Mouse (Mus musculus) mesoderm, embryonic 11.5 days (tissue): Measurements from ENCODE around the gene Rbfox1.

ENCODE experiments used
- DNase-seq: peaks from one replicate; pipeline ENCODE4 v3.0.0-alpha.2; 2012; ENCODE audit warnings: low read depth, low spot score

The Rbfox1 gene

DNA sequence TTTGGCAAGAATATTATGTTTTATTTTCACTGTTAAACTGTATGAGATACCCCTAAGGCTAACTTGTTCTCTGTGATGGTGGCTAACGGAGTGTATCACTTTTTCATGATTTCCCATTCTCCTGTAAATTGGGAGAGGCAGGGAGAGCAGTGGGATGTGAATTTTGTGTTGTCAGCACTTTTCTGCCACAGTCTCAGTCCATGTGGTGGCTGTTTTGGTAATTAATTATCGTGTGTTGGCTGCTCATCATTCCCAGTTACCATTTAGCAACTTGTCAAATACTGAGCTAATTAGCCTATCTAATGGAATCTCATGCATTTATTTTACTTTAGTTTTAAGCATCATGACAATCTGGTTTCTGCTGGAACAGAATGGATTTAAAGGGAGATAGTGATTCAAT, 773.4 kb downstream of the Rbfox1 start:
- DNase-seq: no peak

DNA sequence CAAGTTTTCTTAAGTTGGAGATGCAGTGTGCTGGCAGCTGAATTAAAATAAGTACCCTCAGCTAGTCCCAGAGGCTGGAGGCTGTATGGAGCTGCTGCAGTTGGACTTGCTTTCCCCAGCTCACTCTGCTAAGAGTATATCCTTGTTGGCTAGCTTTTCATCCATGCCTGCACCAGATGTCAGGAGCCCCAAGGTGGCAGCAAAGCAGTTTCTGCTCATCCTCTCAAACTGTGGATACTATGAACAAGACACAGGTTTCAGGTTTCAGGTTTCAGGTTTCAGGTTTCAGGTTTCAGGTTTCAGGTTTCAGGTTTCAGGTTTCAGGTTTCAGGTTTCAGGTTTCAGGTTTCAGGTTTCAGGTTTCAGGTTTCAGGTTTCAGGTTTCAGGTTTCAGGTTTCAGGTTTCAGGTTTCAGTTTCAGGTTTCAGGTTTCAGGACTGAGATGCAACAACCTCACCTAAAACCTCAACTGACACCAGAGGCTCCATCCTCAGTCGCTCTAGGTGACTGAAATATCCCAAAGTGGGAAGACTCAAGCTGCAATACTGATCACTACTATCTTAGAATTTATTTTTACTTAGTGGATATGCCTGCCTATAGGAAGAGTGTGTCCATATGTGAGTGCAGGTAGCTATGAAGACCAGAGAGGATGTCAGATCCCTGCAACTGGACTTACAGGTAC, 801.1 kb downstream of the Rbfox1 start:
- peak; percentile 48 for DNase-seq

DNA sequence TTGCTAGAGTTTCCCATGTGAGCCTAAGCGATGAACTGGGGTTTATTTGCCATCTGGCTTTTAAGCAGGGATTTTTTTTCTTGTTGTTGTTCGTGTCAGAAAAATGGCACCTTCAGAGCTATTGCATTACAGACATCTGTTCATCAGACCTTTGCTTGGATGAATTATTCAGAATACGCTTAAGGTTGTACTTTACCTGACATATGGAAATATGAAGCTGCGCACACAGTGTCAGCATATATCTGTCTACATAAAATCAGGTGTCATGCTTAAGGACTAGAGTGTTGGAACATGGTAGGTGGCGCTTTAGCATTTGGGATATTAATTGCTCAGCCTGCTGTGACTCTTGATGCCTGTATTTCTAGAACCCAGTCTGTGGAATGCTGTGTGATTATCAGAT, 819.7 kb downstream of the Rbfox1 start:
- no peak for DNase-seq

DNA sequence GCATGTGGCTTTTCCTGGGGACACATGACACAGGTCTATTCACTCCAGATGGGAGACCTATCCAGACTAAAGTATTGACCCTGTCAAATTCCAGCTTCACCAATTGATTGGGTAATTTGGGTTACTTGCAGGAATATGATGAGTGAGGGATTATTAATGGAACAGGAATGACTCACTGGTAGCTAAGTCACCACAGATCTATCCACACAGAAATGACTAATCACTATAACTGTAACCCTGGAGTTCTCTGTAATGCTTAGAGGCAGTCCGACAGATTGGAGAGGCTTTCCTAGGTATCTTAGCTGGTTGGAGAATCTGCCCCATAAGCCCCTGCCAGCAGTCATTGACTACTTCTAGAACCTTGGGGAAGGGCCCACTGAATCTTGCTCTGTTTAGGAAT, 827.2 kb downstream of the Rbfox1 start:
- no peak for DNase-seq

DNA sequence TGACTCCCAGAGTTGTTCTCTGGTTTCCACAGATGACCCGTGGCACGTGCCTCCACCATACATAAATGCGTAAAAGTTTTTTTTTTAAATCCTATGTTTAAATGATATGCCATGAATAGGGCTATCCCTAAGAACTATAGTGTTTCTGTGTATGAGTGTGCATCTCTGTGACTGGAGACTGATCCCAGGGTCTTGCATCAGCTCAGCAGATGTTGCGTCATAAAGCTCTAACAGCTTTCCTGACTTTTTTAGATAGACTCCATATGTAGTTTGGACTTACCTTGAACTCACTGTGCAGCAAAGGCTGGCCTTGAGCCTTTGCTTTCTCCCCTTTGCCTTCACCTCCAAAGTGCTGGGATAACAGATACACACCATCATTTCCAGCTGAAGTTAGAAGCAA, 830.1 kb downstream of the Rbfox1 start:
- no peak for DNase-seq

DNA sequence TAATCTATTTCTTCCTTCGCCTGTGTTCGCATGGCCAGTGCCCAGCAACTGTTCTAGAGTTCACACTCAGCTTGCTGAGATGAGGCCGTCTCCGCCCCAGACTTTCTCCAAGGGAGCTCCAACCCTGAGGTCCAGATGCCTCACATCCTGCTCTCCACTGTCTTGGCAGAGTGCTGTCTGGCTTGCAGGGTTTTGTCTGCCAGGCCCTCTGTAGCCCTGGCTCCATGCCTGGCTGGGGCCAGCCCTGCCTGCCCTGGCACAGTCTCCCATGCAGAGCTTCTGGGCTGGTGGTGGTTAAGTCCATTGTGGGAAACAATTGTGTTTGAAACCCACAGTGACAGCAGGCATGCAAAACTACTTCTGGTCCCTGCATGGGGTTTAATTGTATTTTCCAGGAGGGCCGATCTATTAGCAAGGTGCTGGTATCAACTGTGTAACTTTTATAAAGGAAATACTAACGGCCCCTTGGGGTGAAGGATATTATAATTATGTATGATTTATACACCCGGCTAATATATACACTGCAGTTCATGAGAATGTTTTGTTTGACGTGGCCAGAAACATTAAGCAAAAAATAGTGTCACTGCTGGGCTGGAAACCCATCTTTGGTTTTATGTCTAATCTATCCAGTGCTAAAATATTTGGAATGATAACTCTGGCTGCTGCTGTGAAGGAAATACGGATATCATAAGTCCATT, 831.2 kb downstream of the Rbfox1 start:
- no peak for DNase-seq

DNA sequence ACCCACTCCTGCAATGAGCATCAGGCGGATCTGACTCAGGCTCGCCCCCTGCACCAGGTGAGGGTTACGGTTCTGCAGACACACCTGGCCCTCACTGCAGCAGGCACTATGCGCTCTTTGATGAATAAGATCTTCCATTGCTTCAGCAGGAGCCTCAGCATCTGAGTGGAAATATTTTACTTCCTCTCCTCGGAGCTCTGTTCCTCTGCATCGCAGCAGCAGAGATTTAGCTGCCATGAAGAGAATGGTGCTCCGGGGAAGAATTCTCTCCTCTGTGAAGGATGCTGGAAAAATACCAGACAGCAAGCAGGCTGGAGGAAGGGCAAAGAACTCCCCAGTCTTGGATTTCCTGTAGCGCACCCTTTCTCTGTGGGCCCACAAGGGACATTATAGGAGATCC, 833.9 kb downstream of the Rbfox1 start:
- no peak for DNase-seq

DNA sequence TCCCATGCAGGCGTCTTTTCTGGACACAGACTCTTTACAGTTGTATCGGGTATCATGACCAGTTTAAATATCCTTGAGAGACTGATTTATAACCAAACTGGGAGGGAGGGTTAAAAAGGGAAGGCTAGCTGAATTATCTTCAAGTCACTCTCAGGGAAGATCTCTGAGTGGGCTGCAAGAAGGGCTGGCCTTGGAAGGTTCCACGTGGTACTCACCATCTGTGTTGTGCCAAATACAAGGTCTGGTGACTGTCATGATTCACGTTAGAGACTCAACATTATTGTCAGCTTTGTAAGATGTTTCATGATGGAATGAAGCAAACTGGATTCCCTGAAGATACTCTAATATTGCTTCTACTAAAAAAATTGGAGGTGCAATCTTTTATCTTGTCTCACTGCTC, 847.5 kb downstream of the Rbfox1 start:
- no peak for DNase-seq

DNA sequence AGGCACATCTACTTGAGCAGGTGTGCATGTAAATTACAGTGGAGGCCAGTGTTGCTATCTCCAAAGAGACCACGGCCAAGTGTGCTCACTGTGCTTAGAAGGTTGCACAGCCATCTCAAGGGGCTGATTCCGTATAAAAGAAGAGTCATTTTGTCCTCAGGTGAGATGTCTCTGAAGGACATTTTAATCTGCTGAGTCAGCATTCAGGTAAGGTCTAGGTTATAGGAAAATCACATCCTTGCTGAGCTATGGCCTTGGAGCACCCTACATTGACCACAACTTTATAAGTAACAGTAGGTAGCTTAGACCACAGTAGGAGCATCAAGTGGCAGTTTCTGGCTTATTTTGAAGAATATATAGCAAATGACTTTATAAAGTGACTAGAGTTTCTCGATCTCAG, 848.3 kb downstream of the Rbfox1 start:
- no peak for DNase-seq

DNA sequence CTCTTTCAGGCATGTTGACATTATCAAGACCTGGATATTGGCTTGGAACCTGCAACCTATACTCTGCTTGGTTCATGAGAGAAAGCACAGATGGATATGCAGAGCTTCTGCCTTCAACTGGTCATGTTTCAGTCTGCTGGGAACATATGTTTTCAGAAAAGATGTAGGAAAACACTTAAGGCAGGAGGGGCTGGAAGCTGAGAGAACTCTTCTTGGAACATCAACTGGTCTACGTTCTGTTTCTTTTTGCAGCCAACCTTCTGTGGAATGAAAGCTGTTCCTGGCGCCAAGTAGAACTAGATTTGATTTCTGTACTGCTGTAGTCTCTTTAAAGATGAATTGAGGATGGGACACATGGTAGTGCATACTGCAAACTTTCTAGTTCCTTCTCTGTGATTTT, 851.4 kb downstream of the Rbfox1 start:
- no peak for DNase-seq

DNA sequence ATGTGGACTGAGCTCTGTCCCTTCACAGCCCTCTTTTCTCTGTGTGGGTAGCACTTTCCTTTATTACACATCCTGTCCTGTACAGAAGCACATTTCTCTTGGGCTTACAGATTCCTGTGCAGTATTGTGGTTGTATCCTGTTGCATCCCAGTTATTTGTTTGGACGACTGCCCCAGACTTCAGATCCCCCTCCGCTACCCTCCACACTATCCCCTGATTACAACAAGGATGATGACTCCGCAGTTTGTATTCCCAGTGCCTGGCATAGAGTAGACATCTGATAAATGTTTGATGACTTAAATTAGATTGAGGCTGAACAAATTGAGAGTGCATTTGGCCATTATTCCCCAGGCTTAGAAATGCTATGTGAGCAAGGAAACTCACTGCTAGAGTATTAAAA, 851.8 kb downstream of the Rbfox1 start:
- no peak for DNase-seq

DNA sequence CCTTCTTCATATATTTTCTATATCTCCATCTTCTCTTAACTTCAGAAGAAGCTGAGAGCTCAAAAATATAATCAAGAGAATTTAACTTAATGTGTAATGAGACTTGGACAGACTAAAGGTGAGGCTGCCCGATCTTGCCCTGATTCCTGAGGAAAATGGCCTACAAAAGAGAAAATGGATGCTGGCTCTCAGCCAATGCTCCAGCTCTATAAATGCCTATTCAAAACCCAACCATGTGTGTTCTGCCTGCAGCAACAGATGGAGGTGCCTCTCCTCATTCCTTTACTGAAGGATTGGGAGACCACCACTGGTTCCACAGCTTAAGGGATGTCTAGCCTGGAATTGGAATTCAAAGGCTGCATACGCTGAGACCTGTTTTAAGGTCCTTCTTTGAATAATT, 861.0 kb downstream of the Rbfox1 start:
- DNase-seq: no peak

DNA sequence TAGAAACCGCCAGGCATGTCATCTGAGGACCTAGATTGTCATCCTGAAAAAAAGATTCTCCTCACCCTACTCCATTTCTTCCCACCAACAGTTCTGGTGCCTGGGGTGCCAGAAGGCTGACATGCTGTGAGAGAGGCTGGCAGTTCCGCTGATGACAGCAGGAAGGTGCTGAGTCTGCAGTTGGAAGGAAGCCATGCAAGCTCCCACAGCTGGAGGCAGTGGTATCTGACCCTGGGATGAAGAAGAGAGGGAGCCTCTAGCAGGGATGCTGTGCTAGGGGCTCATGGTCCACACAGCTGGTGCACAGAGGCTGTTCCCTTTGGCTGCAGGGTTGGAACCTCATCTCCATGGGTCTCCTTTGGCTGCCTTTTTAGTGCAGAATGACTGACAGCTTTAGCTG, 865.3 kb downstream of the Rbfox1 start:
- no peak for DNase-seq

DNA sequence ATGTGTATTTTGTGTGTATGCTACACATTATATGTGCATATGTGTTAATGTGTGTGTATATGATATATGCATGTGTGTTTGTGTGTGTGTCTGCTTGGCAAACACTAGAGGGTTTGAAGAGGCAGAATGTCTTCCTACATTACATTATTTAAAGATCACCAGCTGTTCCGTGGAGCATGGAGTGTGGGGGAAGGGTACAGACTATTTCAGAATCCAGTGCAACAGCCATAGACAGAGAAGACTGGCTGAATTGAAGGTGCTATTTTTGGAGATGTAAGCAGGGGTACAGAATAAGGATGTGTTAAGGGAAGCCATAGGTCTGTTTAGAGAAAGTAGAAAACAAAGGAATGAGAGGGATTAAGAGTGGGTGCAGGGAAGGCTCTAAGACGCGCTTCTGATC, 869.7 kb downstream of the Rbfox1 start:
- DNase-seq: no peak

DNA sequence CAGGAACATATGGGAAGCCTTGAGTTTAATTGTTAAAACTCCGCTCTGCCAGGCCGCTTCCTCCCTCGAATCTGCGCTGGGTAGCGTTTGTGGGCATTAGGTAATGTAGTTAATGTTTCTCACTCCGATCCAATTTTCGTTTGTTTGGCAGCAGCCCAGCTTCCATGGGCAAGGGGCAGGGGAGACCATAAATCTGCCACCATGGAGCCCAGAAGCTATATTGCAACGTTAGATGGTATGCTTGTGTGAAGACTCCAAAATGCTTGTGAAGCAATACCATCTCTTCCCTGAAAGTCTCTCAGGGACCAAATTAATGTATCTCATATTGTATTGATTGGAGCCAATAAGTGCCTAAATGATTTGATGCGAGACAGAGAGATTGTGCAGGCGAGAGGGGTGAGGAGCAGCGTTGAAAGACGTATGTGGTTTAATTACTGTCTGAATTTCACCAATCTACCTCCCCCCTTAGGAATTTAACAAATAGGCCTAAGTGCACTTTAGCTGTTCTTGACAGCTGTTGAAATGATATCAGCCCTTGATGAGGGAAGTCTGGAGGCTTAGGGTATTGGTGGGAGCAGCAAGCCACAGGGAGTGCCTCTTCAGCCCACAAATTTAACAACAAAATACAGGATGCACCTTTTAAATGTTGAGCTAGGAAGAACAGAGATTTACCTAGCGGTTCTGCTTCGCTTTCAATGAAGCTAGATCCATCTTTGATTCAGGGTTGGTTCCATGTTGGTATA, 884.5 kb downstream of the Rbfox1 start:
- DNase-seq: peak; percentile 41

DNA sequence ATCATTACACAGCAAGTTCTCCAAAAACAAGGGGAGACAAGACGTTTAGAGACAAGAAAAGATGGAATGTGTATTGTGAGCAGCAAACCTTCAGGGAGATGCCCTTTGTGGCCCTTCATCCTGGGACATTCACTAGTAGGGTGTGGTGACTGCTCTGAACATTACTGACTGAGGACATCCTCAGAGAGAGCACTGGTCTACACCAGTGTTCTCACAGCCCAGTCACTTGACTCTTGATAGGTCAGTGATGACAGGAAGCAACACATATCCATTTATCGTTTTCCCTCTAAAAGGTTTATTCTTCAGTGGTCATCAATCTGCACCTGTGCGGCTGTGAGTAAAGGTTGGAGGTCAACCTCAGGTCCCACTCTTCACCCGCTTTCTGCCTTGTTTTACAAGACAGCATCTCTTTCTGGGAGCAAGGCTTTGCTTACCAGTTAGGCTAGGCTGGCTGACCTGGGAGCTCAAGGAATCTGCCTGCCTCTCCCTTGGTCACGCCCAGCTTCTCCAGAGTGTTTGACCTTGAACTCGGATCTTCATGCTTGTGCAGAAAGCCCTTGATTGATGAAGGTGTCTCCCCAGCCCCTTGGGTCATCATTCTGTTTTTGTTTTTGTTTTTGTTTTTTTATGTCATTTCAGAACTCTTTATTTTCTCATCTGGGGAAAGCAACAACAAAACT, 892.5 kb downstream of the Rbfox1 start:
- DNase-seq: no peak

DNA sequence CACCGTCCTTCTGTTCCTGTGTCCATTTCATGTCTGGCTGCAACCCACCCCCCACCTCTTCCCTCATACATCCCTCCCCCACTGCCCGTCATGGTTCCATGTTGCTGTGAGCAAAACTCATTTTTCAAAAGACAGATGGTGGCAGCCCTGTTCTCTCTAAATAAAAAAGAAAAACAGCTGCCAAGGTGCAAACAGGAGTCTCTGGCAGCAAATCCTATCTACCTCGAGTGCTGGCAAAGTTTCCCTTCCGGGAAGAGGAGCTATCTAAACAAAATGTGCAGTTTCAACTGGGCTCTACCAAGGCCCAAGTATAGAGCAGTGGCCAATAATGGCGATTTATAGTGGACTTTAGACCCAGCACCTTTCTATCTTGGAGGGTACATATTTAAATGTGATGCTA, 899.0 kb downstream of the Rbfox1 start:
- no peak for DNase-seq

DNA sequence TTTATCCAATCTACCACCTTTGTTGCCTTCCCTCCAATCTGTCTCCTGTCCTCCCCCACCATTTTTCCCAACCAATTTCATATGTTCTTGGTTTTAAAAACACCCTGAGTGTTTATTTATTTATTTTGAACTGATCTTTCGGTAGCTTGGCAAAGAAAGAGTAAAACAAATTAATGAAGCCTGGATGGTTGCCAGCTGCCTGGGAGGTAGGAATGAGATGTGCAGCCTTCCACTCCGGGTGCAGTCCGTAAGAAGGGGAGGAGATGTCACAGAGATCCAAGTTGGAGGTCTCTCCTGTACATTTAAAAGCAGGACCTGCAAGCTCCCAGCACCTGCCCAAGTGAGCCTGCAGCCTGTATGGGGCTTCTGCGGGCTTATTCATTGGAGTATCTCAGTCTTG, 899.9 kb downstream of the Rbfox1 start:
- DNase-seq: no peak

DNA sequence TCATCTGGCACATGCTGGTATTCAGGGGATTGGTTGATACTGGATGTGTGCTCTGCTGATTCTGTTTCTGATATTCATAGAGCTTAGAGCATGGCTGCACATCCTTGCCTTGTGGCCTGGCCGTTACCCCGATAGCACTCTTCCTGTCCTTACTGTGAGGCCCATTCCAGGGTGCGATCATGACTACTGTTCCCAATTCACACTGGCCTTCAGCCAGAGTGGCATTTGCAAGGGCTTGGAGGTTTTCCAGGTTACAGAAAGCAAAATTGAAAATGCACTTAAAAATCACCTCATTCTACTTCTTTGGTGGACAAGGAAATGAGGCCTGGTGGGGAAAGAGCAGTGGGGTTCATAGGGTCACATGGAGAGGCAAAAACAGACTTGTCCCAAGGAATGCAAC, 906.1 kb downstream of the Rbfox1 start:
- DNase-seq: no peak

DNA sequence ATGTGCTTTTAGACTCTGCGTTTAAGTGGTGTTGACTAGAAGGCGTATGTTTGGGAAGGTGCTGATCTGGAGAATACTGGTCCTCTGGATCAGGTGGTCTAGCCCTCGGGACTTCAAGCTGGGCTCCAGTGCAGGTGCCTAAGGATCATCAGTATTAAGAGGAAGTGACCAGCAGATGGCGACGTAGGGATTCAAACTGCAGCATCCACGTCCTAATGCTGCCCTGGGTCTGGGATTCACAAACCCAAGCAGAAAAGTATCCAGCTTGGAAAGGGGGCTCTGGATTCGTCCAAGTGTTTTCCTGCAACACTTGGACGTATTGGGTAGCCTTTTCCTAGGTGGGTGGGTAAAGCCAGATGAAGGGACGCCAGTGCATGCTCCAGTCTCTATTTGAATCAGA, 906.5 kb downstream of the Rbfox1 start:
- peak; percentile 79 for DNase-seq

DNA sequence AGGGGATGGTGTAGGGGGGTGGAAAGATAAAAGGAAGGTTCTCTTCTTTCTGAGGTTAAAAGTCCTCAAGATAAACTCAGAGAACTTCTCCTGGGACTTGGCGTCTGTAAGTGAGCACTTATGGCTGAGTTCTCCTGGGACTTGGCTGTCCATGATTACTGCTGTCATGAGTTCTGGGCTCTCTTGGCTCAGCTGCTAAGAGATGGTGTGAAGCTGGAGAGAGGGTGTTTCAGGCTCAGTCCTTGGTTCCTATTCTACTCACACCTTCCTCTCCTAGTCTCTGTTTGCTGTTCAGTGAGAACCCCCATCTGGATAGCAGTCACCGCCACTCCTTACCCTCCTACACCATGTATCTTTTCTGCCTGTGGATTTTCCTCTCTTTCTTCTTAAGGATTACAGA, 921.1 kb downstream of the Rbfox1 start:
- no peak for DNase-seq

DNA sequence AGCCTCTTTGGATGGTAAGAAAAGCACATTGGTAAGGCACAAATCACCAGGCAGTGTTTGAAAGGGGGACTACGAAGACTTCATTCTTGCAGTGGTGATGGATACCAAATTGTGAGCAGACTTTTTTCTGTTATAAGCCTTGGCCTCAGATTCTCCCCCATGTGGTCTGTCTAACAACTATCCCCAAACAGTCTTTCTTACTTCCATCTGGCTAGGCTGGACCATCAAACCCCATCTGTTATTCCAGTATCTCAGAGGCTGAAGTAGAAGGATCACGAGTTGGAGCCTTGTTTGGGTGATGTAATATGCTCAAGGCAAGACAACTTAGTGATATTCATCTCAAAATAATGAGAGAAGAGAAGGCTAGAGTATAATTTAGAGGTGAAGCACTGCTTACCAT, 922.7 kb downstream of the Rbfox1 start:
- DNase-seq: no peak
